8 mouse cellular contexts compared by ENCODE assay signal in the genomic region with DNA sequence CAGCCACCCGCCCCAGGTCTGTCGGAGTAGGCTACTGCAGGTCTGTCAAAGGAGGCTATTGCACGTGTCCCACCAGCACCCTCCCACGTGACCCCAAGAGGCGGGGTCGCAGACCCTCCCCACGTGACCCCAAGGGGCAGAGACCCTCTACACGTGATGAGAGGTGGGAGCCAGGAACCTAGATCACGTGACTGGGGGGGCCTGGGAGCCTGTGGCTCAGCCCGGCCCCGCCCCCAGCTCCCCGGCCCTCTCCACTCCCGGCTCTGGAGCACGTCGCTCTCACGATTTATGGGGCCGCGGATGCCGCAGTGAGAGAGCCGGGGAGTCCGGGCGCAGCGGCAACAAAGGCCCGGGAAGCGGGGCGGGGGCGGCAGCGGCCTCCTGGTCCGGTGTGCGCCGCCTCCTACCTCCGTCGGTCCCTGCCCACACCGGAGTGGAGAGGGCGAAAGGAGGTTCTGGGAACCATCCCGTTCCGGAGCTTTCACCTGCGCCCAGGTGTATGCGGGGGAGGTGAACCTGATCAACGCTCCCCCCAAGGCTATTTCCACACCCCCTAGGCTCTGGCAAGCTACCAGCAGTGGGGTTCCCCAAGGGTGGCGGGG. TPM values are rescaled to one million over a fixed set of nuclear protein-coding genes. Genes with fewer than 3 reads are reported as not detected.
DNase-seq lines count a peak whose midpoint lies in the region; ATAC-seq and TF ChIP-seq lines count a peak whose summit lies in the region.

No protein-coding gene starts in this region.

- no peaks in the 10 kb centered on the region for H3K36me3 ChIP-seq in heart, adult 2 months (ENCODE audit: control insufficient read depth, insufficient read depth, low read length)
- no peaks in the 10 kb centered on the region for H3K36me3 ChIP-seq in MEL (ENCODE audit: control insufficient read depth in 1 of 2, insufficient read depth in 2 of 2, low read length in 2 of 2)
- H3K36me3 ChIP-seq in kidney, embryonic 14.5 days (ENCODE audit: control insufficient read depth, insufficient read depth, low read length) = no peaks in the 10 kb centered on the region
- H3K36me3 ChIP-seq in midbrain, embryonic 10.5 days = no peaks in the 10 kb centered on the region
- H3K36me3 ChIP-seq in stomach, postnatal 0 days (ENCODE audit: control insufficient read depth, insufficient read depth, low read length) = no peaks in the 10 kb centered on the region

- peak in 1 of 2 experiments; percentile 23 for DNase-seq in heart, adult 2 months
- DNase-seq in heart, adult 8-10 months (ENCODE audit: low spot score) = no peak
- DNase-seq in MEL (ENCODE audit: low read depth, low spot score) = no peak
- peak; percentile 73 for DNase-seq in midbrain, embryonic 10.5 days (ENCODE audit: low spot score)
- DNase-seq in stomach, postnatal 0 days (ENCODE audit: low spot score) = peak; percentile 54
- DNase-seq in ovary, adult 18-20 months (ENCODE audit: low spot score) = no peak

- intact Hi-C loops in heart, adult 2 months (cut with DNase I) = no loop called here

- H3K27ac ChIP-seq in heart, adult 2 months = no peak overlapping the region
- no peak overlapping the region for H3K27ac ChIP-seq in MEL (ENCODE audit: control insufficient read depth, low read depth, low read length)
- H3K27ac ChIP-seq in embryonic fibroblast, embryonic 13.5 days (ENCODE audit: insufficient read depth, low read length) = no peak overlapping the region
- no peak overlapping the region for H3K27ac ChIP-seq in kidney, embryonic 14.5 days (ENCODE audit: low read depth, low read length)
- H3K27ac ChIP-seq in midbrain, embryonic 10.5 days (replicated peaks) = peak overlapping the region; percentile 81
- H3K27ac ChIP-seq in stomach, postnatal 0 days (replicated peaks) = no peak overlapping the region; the same call in 1 of the 2 replicates

- TF ChIP-seq RAD21 in MEL (IDR thresholded peaks at IDR 0.05; ENCODE audit: low read depth, low read length) = no peak

- no peak for TF ChIP-seq EP300 in heart, adult 2 months (IDR thresholded peaks at IDR 0.05; ENCODE audit: insufficient read depth, low read depth, low read length)
- TF ChIP-seq EP300 in MEL (IDR thresholded peaks at IDR 0.05; ENCODE audit: low read depth in 1 of 2, low read length in 2 of 2) = no peak
- no peak for TF ChIP-seq EP300 in stomach, postnatal 0 days (optimal IDR thresholded peaks at IDR 0.05)

- no peak for TF ChIP-seq POLR2A in heart, adult 2 months (IDR thresholded peaks at IDR 0.05; ENCODE audit: insufficient read depth, low read depth, low read length)
- TF ChIP-seq POLR2A in MEL (IDR thresholded peaks at IDR 0.05; ENCODE audit: control insufficient read depth in 1 of 2, insufficient read depth in 1 of 2, low read depth in 1 of 2, low read length in 2 of 2, poor library complexity in 1 of 2) = no peak
- TF ChIP-seq POLR2A in embryonic fibroblast, embryonic 13.5 days (IDR thresholded peaks at IDR 0.05; ENCODE audit: low read depth, low read length) = no peak

- peak overlapping the region; percentile 33 for H3K4me3 ChIP-seq in heart, adult 2 months
- no peak overlapping the region for H3K4me3 ChIP-seq in MEL (ENCODE audit: control insufficient read depth in 1 of 2, insufficient read depth in 1 of 2, low read depth in 2 of 2, low read length in 2 of 2)
- H3K4me3 ChIP-seq in embryonic fibroblast, embryonic 13.5 days (ENCODE audit: insufficient read depth, low read length) = peak overlapping the region; percentile 46; the same call in 1 of the 2 replicates
- H3K4me3 ChIP-seq in kidney, embryonic 14.5 days (ENCODE audit: low read length) = peak overlapping the region; percentile 64
- H3K4me3 ChIP-seq in midbrain, embryonic 10.5 days = peak overlapping the region; percentile 66
- H3K4me3 ChIP-seq in stomach, postnatal 0 days (ENCODE audit: low read depth, low read length) = peak overlapping the region; percentile 56

- peak overlapping the region; percentile 97 for H3K4me2 ChIP-seq in kidney, embryonic 14.5 days (replicated peaks; ENCODE audit: low read depth, low read length)
- peak overlapping the region; percentile 99 for H3K4me2 ChIP-seq in stomach, postnatal 0 days (replicated peaks; ENCODE audit: low read depth)

- 2% methylated on average over 41 of the region's 41 CpGs for WGBS in heart, adult 2 months
- WGBS in kidney, embryonic 14.5 days = 1% methylated on average over 36 of the region's 41 CpGs
- 1% methylated on average over 41 of the region's 41 CpGs for WGBS in midbrain, embryonic 10.5 days
- WGBS in stomach, postnatal 0 days = under 1% methylated on average over 40 of the region's 41 CpGs

- peaks cover 7% of the 10 kb centered on the region for H3K4me1 ChIP-seq in heart, adult 2 months (ENCODE audit: control insufficient read depth, insufficient read depth, low read length)
- H3K4me1 ChIP-seq in MEL (ENCODE audit: control insufficient read depth in 1 of 2, insufficient read depth in 2 of 2, low read length in 2 of 2) = peaks cover 4 to 8% of the 10 kb centered on the region in 2 experiments
- no peaks in the 10 kb centered on the region for H3K4me1 ChIP-seq in embryonic fibroblast, embryonic 13.5 days (ENCODE audit: control insufficient read depth, insufficient read depth, low read length)
- peaks cover 53% of the 10 kb centered on the region for H3K4me1 ChIP-seq in kidney, embryonic 14.5 days (ENCODE audit: control insufficient read depth, insufficient read depth, low read length)
- H3K4me1 ChIP-seq in midbrain, embryonic 10.5 days = peaks cover 69% of the 10 kb centered on the region
- peaks cover 13% of the 10 kb centered on the region for H3K4me1 ChIP-seq in stomach, postnatal 0 days (replicated peaks; ENCODE audit: control insufficient read depth, insufficient read depth)

- H3K9me3 ChIP-seq in MEL (replicated peaks; ENCODE audit: insufficient read depth, low read length) = no peaks in the 10 kb centered on the region
- no peaks in the 10 kb centered on the region for H3K9me3 ChIP-seq in kidney, embryonic 14.5 days (ENCODE audit: control insufficient read depth, low read length)
- H3K9me3 ChIP-seq in midbrain, embryonic 10.5 days (replicated peaks) = no peaks in the 10 kb centered on the region
- H3K9me3 ChIP-seq in stomach, postnatal 0 days (ENCODE audit: control insufficient read depth, low read length) = no peaks in the 10 kb centered on the region

- H3K27me3 ChIP-seq in heart, adult 2 months (ENCODE audit: control insufficient read depth, insufficient read depth, low read length) = peaks cover 28% of the 10 kb centered on the region
- H3K27me3 ChIP-seq in MEL (ENCODE audit: control insufficient read depth in 1 of 2, insufficient read depth in 2 of 2, low read length in 2 of 2) = peaks cover 13 to 21% of the 10 kb centered on the region in 2 experiments
- H3K27me3 ChIP-seq in kidney, embryonic 14.5 days (ENCODE audit: control insufficient read depth, insufficient read depth, low read length) = peaks cover 35% of the 10 kb centered on the region
- H3K27me3 ChIP-seq in midbrain, embryonic 10.5 days (ENCODE audit: low read depth, poor library complexity, severe bottlenecking) = peaks cover 99% of the 10 kb centered on the region
- no peaks in the 10 kb centered on the region for H3K27me3 ChIP-seq in stomach, postnatal 0 days (ENCODE audit: control insufficient read depth, insufficient read depth, low read length)

- no peak for TF ChIP-seq CTCF in heart, adult 2 months (IDR thresholded peaks at IDR 0.05)
- TF ChIP-seq CTCF in MEL (IDR thresholded peaks at IDR 0.05 in 2 of 3, conservative IDR thresholded peaks at IDR 0.05 in 1 of 3; ENCODE audit: control insufficient read depth in 1 of 3, insufficient read depth in 1 of 3, low read depth in 2 of 3, low read length in 3 of 3, poor library complexity in 1 of 3, severe bottlenecking in 1 of 3) = no peak
- TF ChIP-seq CTCF in embryonic fibroblast, embryonic 13.5 days (IDR thresholded peaks at IDR 0.05; ENCODE audit: borderline replicate concordance, insufficient read depth, low read length) = no peak
- no peak for TF ChIP-seq CTCF in stomach, postnatal 0 days (IDR thresholded peaks at IDR 0.05; ENCODE audit: low read depth)

- H3K79me2 ChIP-seq in heart, adult 2 months (replicated peaks; ENCODE audit: control insufficient read depth, insufficient read depth, low read length) = no peaks in the 10 kb centered on the region
- H3K79me2 ChIP-seq in MEL (ENCODE audit: control insufficient read depth, insufficient read depth, low read length, poor library complexity) = no peaks in the 10 kb centered on the region

- 0 out of 2 replicates have a peak overlapping the region, but pooled peaks have one; percentile 12 for H3K9ac ChIP-seq in heart, adult 2 months (ENCODE audit: low read depth, low read length)
- H3K9ac ChIP-seq in MEL (ENCODE audit: control insufficient read depth, low read depth, low read length, poor library complexity, severe bottlenecking) = no peak overlapping the region
- peak overlapping the region; percentile 69 for H3K9ac ChIP-seq in kidney, embryonic 14.5 days (ENCODE audit: low read depth, low read length)
- H3K9ac ChIP-seq in stomach, postnatal 0 days (ENCODE audit: low read length) = peak overlapping the region; percentile 47

- ATAC-seq in kidney, embryonic 14.5 days (ENCODE audit: low FRiP score, low TSS enrichment) = peak; percentile 28
- no peak for ATAC-seq in stomach, postnatal 0 days (ENCODE audit: low FRiP score, low TSS enrichment)

RNA-seq across cellular contexts. Expression of a gene that starts 2.1 kb away (rescaled TPM):
- not detected for total RNA-seq in heart, adult 2 months (2021)
- polyA plus RNA-seq in heart, adult 2 months (2012; rRNA removed) = 0.09 TPM in 1 of 2 replicates, not detected in the other
- total RNA-seq in heart, adult 8-10 months (2022) = under 1 TPM in 1 of 4 experiments, not detected in 3; 0.11 TPM
- 0.54 and 0.78 TPM in 2 replicates for total RNA-seq in MEL (2012; rRNA removed)
- 1 to 10 TPM in 1 of 2 experiments, not detected in 1; 1.2 TPM for polyA plus RNA-seq in MEL (2012; ENCODE audit: insufficient read depth in 1 of 2, insufficient read length in 2 of 2, low read depth in 1 of 2, low replicate concordance in 2 of 2, missing spikeins in 1 of 2)
- 7.1 and 8.7 TPM in 2 replicates for polyA plus RNA-seq in embryonic fibroblast, embryonic 13.5 days (2011; ENCODE audit: insufficient read length, low read depth, missing spikeins)
- 9.7 and 10.1 TPM in 2 replicates for polyA plus RNA-seq in kidney, embryonic 14.5 days (2014; fragmentation: Nextera tagmentation; extraction: Ambion mirVana)
- polyA plus RNA-seq in midbrain, embryonic 10.5 days (2016; fragmentation: Nextera tagmentation; extraction: Ambion mirVana) = 3.9 and 7.0 TPM in 2 replicates
- polyA plus RNA-seq in stomach, postnatal 0 days (2015; fragmentation: Nextera tagmentation; extraction: Ambion mirVana) = 25.8 and 29.2 TPM in 2 replicates

RNA-seq across cellular contexts. Expression of a gene that starts 17.1 kb away (rescaled TPM):
- under 1 TPM; 0.21 to 0.36 TPM for total RNA-seq in heart, adult 2 months (2021)
- polyA plus RNA-seq in heart, adult 2 months (2012; rRNA removed) = 0.64 and 0.86 TPM in 2 replicates
- total RNA-seq in heart, adult 8-10 months (2022) = under 1 TPM in 3 of 4 experiments, not detected in 1; 0.19 to 0.34 (median 0.27) TPM
- total RNA-seq in MEL (2012; rRNA removed) = 1.4 and 1.9 TPM in 2 replicates
- polyA plus RNA-seq in MEL (2012; ENCODE audit: insufficient read depth in 1 of 2, insufficient read length in 2 of 2, low read depth in 1 of 2, low replicate concordance in 2 of 2, missing spikeins in 1 of 2) = 1 to 10 TPM in 1 of 2 experiments, not detected in 1; 4.5 TPM
- polyA plus RNA-seq in embryonic fibroblast, embryonic 13.5 days (2011; ENCODE audit: insufficient read length, low read depth, missing spikeins) = 11.2 and 11.4 TPM in 2 replicates
- polyA plus RNA-seq in kidney, embryonic 14.5 days (2014; fragmentation: Nextera tagmentation; extraction: Ambion mirVana) = 30.1 and 36.6 TPM in 2 replicates
- 20.5 and 21.9 TPM in 2 replicates for polyA plus RNA-seq in midbrain, embryonic 10.5 days (2016; fragmentation: Nextera tagmentation; extraction: Ambion mirVana)
- polyA plus RNA-seq in stomach, postnatal 0 days (2015; fragmentation: Nextera tagmentation; extraction: Ambion mirVana) = 8.9 and 11.7 TPM in 2 replicates

RNA-seq across cellular contexts. Expression of a gene that starts 29.1 kb away (rescaled TPM):
- 10 to 100 TPM; 56.8 to 59.2 TPM for total RNA-seq in heart, adult 2 months (2021)
- polyA plus RNA-seq in heart, adult 2 months (2012; rRNA removed) = 95.6 and 95.7 TPM in 2 replicates
- total RNA-seq in heart, adult 8-10 months (2022) = 10 to 100 TPM; 43.3 to 52.5 (median 48.6) TPM
- total RNA-seq in MEL (2012; rRNA removed) = 15.3 and 16.9 TPM in 2 replicates
- polyA plus RNA-seq in MEL (2012; ENCODE audit: insufficient read depth in 1 of 2, insufficient read length in 2 of 2, low read depth in 1 of 2, low replicate concordance in 2 of 2, missing spikeins in 1 of 2) = 10 to 100 TPM in 1 of 2 experiments, not detected in 1; 43.2 TPM
- polyA plus RNA-seq in embryonic fibroblast, embryonic 13.5 days (2011; ENCODE audit: insufficient read length, low read depth, missing spikeins) = 112 and 136 TPM in 2 replicates
- polyA plus RNA-seq in kidney, embryonic 14.5 days (2014; fragmentation: Nextera tagmentation; extraction: Ambion mirVana) = 35.9 and 47.1 TPM in 2 replicates
- 30.5 and 34.9 TPM in 2 replicates for polyA plus RNA-seq in midbrain, embryonic 10.5 days (2016; fragmentation: Nextera tagmentation; extraction: Ambion mirVana)
- polyA plus RNA-seq in stomach, postnatal 0 days (2015; fragmentation: Nextera tagmentation; extraction: Ambion mirVana) = 43.0 and 44.8 TPM in 2 replicates

RNA-seq across cellular contexts. Expression of a gene that starts 39.7 kb away (rescaled TPM):
- 10 to 100 TPM; 22.6 to 28.4 TPM for total RNA-seq in heart, adult 2 months (2021)
- polyA plus RNA-seq in heart, adult 2 months (2012; rRNA removed) = 39.6 and 44.4 TPM in 2 replicates
- total RNA-seq in heart, adult 8-10 months (2022) = 10 to 100 TPM; 28.2 to 36.1 (median 32.6) TPM
- total RNA-seq in MEL (2012; rRNA removed) = not detected in 2 replicates
- polyA plus RNA-seq in MEL (2012; ENCODE audit: insufficient read depth in 1 of 2, insufficient read length in 2 of 2, low read depth in 1 of 2, low replicate concordance in 2 of 2, missing spikeins in 1 of 2) = not detected
- 4.1 and 7.1 TPM in 2 replicates for polyA plus RNA-seq in embryonic fibroblast, embryonic 13.5 days (2011; ENCODE audit: insufficient read length, low read depth, missing spikeins)
- 45.4 and 58.8 TPM in 2 replicates for polyA plus RNA-seq in kidney, embryonic 14.5 days (2014; fragmentation: Nextera tagmentation; extraction: Ambion mirVana)
- 11.8 TPM in 2 replicates for polyA plus RNA-seq in midbrain, embryonic 10.5 days (2016; fragmentation: Nextera tagmentation; extraction: Ambion mirVana)
- 34.8 and 36.6 TPM in 2 replicates for polyA plus RNA-seq in stomach, postnatal 0 days (2015; fragmentation: Nextera tagmentation; extraction: Ambion mirVana)

RNA-seq across cellular contexts. Expression of a gene that starts 41.1 kb away (rescaled TPM):
- not detected for total RNA-seq in heart, adult 2 months (2021)
- polyA plus RNA-seq in heart, adult 2 months (2012; rRNA removed) = 0.09 and 0.35 TPM in 2 replicates
- not detected for total RNA-seq in heart, adult 8-10 months (2022)
- total RNA-seq in MEL (2012; rRNA removed) = not detected in 2 replicates
- polyA plus RNA-seq in MEL (2012; ENCODE audit: insufficient read depth in 1 of 2, insufficient read length in 2 of 2, low read depth in 1 of 2, low replicate concordance in 2 of 2, missing spikeins in 1 of 2) = under 1 TPM in 1 of 2 experiments, not detected in 1; 0.06 TPM
- polyA plus RNA-seq in embryonic fibroblast, embryonic 13.5 days (2011; ENCODE audit: insufficient read length, low read depth, missing spikeins) = not detected in 2 replicates
- polyA plus RNA-seq in kidney, embryonic 14.5 days (2014; fragmentation: Nextera tagmentation; extraction: Ambion mirVana) = 0.18 and 0.30 TPM in 2 replicates
- 0.11 and 0.12 TPM in 2 replicates for polyA plus RNA-seq in midbrain, embryonic 10.5 days (2016; fragmentation: Nextera tagmentation; extraction: Ambion mirVana)
- polyA plus RNA-seq in stomach, postnatal 0 days (2015; fragmentation: Nextera tagmentation; extraction: Ambion mirVana) = 0.33 and 0.41 TPM in 2 replicates

Comparison
In these comparisons a context has a peak if more than half of its experiments do, and no peak if none do; other contexts are left out.
1. DNase-seq: peak in midbrain, embryonic 10.5 days (single experiment) and stomach, postnatal 0 days (single experiment); none in heart, adult 8-10 months (single experiment), MEL (single experiment) and ovary, adult 18-20 months (single experiment).
2. H3K4me3 ChIP-seq: peak in heart, adult 2 months (single experiment), embryonic fibroblast, embryonic 13.5 days (single experiment), kidney, embryonic 14.5 days (single experiment), midbrain, embryonic 10.5 days (single experiment) and stomach, postnatal 0 days (single experiment); none in MEL (0 of 2).